Mouse (Mus musculus): Measurements from ENCODE around the gene Snrnp35. TPM values are rescaled to one million over a fixed set of nuclear protein-coding genes. Genes with fewer than 3 reads are reported as not detected.

Gene Snrnp35
- polyA plus RNA-seq (2014; fragmentation: Nextera tagmentation; extraction: Ambion mirVana): 8.5 and 9.0 TPM in 2 replicates

DNA sequence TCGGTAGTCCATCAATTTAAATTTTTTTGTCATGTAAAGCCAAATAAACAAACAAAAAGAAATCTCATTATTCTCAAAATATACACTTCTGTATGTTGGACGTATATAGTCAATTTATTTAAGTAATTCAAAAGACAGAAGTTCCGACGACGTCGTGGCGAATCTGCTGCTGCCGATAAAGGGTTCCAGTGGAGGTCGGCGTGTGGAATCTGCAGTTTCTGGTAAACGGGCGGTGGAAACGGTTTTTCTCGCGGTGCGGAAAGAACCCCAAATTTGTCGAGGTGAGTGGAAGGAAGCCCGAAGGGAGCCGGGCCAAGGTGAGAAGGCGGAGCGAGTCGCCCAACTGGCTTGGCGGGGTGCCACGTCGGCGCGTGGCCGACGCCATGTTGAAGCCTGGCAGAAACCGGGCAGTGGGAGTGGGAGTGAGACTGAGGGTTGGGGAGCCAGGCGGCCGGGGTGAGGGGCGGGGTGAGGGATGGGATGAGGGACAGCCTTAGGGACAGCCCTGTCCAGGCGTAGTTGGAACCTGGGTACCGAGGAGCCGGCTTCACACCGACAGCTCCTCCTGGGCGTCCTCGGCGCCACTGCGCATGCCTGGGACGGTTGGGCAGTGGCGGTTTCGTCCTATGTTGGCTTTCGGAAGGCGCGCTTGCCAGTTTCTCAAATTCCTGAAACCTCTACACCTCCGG, at the start of gene Snrnp35:
Gene Snrnp35 (plus strand): TSS at position 169 of the 689 bp plus-strand sequence.
- ATAC-seq (ENCODE audit: low FRiP score) (peak; percentile 90), DNase-seq (ENCODE audit: low spot score) (peak; percentile 87)
- H3K4me2 ChIP-seq (replicated peaks): peak within 1 kb of the TSS; percentile 74
- H3K27ac ChIP-seq: peak within 1 kb of the TSS; percentile 99
- no peaks in the 10 kb centered on the region for H3K36me3 ChIP-seq (replicated peaks; ENCODE audit: control insufficient read depth, insufficient read depth)
- H3K9ac ChIP-seq: peak within 1 kb of the TSS; percentile 91
- WGBS: under 1% methylated on average over 48 of the region's 48 CpGs
- no peaks in the 10 kb centered on the region for H3K9me3 ChIP-seq (ENCODE audit: control insufficient read depth, low read length)
- H3K27me3 ChIP-seq (ENCODE audit: control insufficient read depth, insufficient read depth, low read length): no peaks in the 10 kb centered on the region
- peak within 1 kb of the TSS; percentile 73 for H3K4me3 ChIP-seq (replicated peaks; ENCODE audit: low read length)
- H3K4me1 ChIP-seq (replicated peaks; ENCODE audit: control insufficient read depth, insufficient read depth, low read length): peaks cover 20% of the 10 kb centered on the region

- Histone ChIP-seq H3K4me3 (replicated peaks; ENCODE audit: low read length) (no peak overlapping the region), H3K9ac (no peak overlapping the region), H3K4me1 (replicated peaks; ENCODE audit: control insufficient read depth, insufficient read depth, low read length) (peaks cover 10% of the 10 kb centered on the region; the same call in 1 of the 2 replicates), H3K27ac (no peak overlapping the region), H3K9me3 (ENCODE audit: control insufficient read depth, low read length) (no peaks in the 10 kb centered on the region), H3K36me3 (replicated peaks; ENCODE audit: control insufficient read depth, insufficient read depth) (no peaks in the 10 kb centered on the region), H3K27me3 (ENCODE audit: control insufficient read depth, insufficient read depth, low read length) (no peaks in the 10 kb centered on the region), H3K4me2 (replicated peaks) (no peak overlapping the region)
- WGBS: 92% methylated on average over 5 of the region's 5 CpGs
- DNase-seq (ENCODE audit: low spot score) (no peak), ATAC-seq (ENCODE audit: low FRiP score) (no peak)
These were observed 44.7 kb upstream of the Snrnp35 start for GRCm38 (mm10) chr5:124438229-124438628.

GRCm38 (mm10) chr5:124438746-124439145, 44.2 kb upstream of the Snrnp35 start:
- ATAC-seq (ENCODE audit: low FRiP score) (no peak), DNase-seq (ENCODE audit: low spot score) (no peak)
- Histone ChIP-seq H3K4me3 (replicated peaks; ENCODE audit: low read length) (no peak overlapping the region), H3K4me1 (replicated peaks; ENCODE audit: control insufficient read depth, insufficient read depth, low read length) (peaks cover 10% of the 10 kb centered on the region; the same call in 1 of the 2 replicates), H3K27me3 (ENCODE audit: control insufficient read depth, insufficient read depth, low read length) (no peaks in the 10 kb centered on the region), H3K27ac (no peak overlapping the region), H3K36me3 (replicated peaks; ENCODE audit: control insufficient read depth, insufficient read depth) (no peaks in the 10 kb centered on the region), H3K4me2 (replicated peaks) (peak overlapping the region; percentile 100), H3K9me3 (ENCODE audit: control insufficient read depth, low read length) (no peaks in the 10 kb centered on the region), H3K9ac (no peak overlapping the region)
- WGBS: 65% methylated on average over 5 of the region's 5 CpGs

GRCm38 (mm10) chr5:124439447-124440093, 43.4 kb upstream of the Snrnp35 start, which contains the start of gene Kmt5a:
Kmt5a (plus strand) TSS chr5:124439930.
- Histone ChIP-seq H3K9ac (peak within 1 kb of the TSS; percentile 61), H3K27ac (peak within 1 kb of the TSS; percentile 60), H3K4me1 (replicated peaks; ENCODE audit: control insufficient read depth, insufficient read depth, low read length) (peaks cover 12% of the 10 kb centered on the region), H3K4me3 (replicated peaks; ENCODE audit: low read length) (peak within 1 kb of the TSS; percentile 67), H3K4me2 (replicated peaks) (peak within 1 kb of the TSS; percentile 100), H3K9me3 (ENCODE audit: control insufficient read depth, low read length) (no peaks in the 10 kb centered on the region), H3K27me3 (ENCODE audit: control insufficient read depth, insufficient read depth, low read length) (no peaks in the 10 kb centered on the region), H3K36me3 (replicated peaks; ENCODE audit: control insufficient read depth, insufficient read depth) (no peaks in the 10 kb centered on the region)
- ATAC-seq (ENCODE audit: low FRiP score) (peak; percentile 98), DNase-seq (ENCODE audit: low spot score) (peak; percentile 94)
- 1% methylated on average over 34 of the region's 34 CpGs for WGBS

- Histone ChIP-seq H3K36me3 (replicated peaks; ENCODE audit: control insufficient read depth, insufficient read depth) (no peaks in the 10 kb centered on the region), H3K27me3 (ENCODE audit: control insufficient read depth, insufficient read depth, low read length) (no peaks in the 10 kb centered on the region), H3K4me3 (replicated peaks; ENCODE audit: low read length) (peak overlapping the region; percentile 67), H3K9ac (peak overlapping the region; percentile 61), H3K4me2 (replicated peaks) (peak overlapping the region; percentile 100), H3K9me3 (ENCODE audit: control insufficient read depth, low read length) (no peaks in the 10 kb centered on the region), H3K4me1 (replicated peaks; ENCODE audit: control insufficient read depth, insufficient read depth, low read length) (peaks cover 16% of the 10 kb centered on the region), H3K27ac (peak overlapping the region; percentile 60)
- DNase-seq (ENCODE audit: low spot score): peak; percentile 52
- WGBS: under 1% methylated on average over 30 of the region's 30 CpGs
- peak; percentile 49 for ATAC-seq (ENCODE audit: low FRiP score)
These were observed 42.7 kb upstream of the Snrnp35 start for GRCm38 (mm10) chr5:124440094-124440701.

- no peak overlapping the region for H3K4me3 ChIP-seq (replicated peaks; ENCODE audit: low read length)
- H3K4me1 ChIP-seq (replicated peaks; ENCODE audit: control insufficient read depth, insufficient read depth, low read length): peaks cover 27% of the 10 kb centered on the region
- H3K27ac ChIP-seq: no peak overlapping the region
- H3K36me3 ChIP-seq (replicated peaks; ENCODE audit: control insufficient read depth, insufficient read depth): peaks cover 6% of the 10 kb centered on the region
- H3K27me3 ChIP-seq (ENCODE audit: control insufficient read depth, insufficient read depth, low read length): no peaks in the 10 kb centered on the region
- WGBS: 91% methylated on average over 2 of the region's 2 CpGs
- no peaks in the 10 kb centered on the region for H3K9me3 ChIP-seq (ENCODE audit: control insufficient read depth, low read length)
- H3K9ac ChIP-seq: no peak overlapping the region
- DNase-seq (ENCODE audit: low spot score) (no peak), ATAC-seq (ENCODE audit: low FRiP score) (no peak)
- H3K4me2 ChIP-seq (replicated peaks): no peak overlapping the region
These were observed 40.3 kb upstream of the Snrnp35 start for GRCm38 (mm10) chr5:124442628-124443027.

- Histone ChIP-seq H3K4me1 (replicated peaks; ENCODE audit: control insufficient read depth, insufficient read depth, low read length) (peaks cover 27% of the 10 kb centered on the region), H3K27me3 (ENCODE audit: control insufficient read depth, insufficient read depth, low read length) (no peaks in the 10 kb centered on the region), H3K4me3 (replicated peaks; ENCODE audit: low read length) (no peak overlapping the region), H3K4me2 (replicated peaks) (peak overlapping the region; percentile 94), H3K27ac (no peak overlapping the region), H3K9ac (no peak overlapping the region), H3K9me3 (ENCODE audit: control insufficient read depth, low read length) (no peaks in the 10 kb centered on the region), H3K36me3 (replicated peaks; ENCODE audit: control insufficient read depth, insufficient read depth) (peaks cover 21% of the 10 kb centered on the region)
- DNase-seq (ENCODE audit: low spot score) (no peak), ATAC-seq (ENCODE audit: low FRiP score) (no peak)
- WGBS: 67% methylated on average over 3 of the region's 3 CpGs
These were observed 38.7 kb upstream of the Snrnp35 start for GRCm38 (mm10) chr5:124444208-124444607.

DNA sequence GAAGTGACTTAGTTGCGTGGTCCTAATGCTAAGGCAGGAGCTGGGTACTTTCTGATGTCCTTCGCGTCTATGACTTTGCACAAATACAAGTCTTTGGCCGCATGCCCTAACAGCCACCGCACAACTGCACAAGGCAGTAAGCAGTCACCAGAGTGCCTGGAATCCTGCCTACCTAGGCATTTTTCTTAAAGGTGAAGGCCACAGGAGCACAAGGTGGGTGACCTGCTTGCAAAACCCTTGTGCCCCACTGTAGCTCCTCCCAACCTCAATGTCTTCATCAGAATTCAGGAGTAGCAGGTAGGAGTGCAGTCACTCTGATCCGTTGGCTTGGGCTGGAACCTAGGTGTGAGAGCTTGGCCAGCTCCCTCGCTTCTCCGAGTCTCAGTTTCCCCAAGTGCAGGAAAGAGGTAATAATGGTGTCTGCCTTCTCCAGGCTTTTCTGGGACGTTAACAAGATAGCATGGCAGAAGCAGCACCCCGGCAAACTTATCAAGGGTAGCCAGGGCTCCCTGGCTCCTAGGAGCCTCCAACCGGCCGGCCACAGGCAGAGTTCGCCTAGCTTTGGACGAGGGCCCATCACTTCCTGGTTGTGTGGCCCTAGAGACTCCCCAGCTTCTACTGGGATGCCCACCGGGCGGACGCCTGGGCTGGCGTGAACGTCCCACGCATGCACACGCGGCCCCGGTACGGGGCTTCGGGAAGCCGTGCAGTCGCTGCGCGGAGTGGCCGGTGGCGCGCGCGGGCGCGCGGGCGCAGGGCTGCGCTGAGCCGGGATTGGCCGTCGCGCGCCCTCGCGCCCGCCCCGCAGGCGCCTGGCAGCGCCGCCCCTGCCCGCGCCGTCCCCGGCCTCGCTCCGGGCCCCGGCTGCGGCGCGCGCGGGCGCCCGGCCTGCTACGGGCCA, 38.0 kb upstream of the Snrnp35 start:
- DNase-seq (ENCODE audit: low spot score): peak; percentile 84
- Histone ChIP-seq H3K9ac (peak overlapping the region; percentile 92), H3K4me1 (replicated peaks; ENCODE audit: control insufficient read depth, insufficient read depth, low read length) (peaks cover 27% of the 10 kb centered on the region), H3K27ac (peak overlapping the region; percentile 84), H3K27me3 (ENCODE audit: control insufficient read depth, insufficient read depth, low read length) (no peaks in the 10 kb centered on the region), H3K4me2 (replicated peaks) (peak overlapping the region; percentile 94), H3K36me3 (replicated peaks; ENCODE audit: control insufficient read depth, insufficient read depth) (peaks cover 28% of the 10 kb centered on the region), H3K9me3 (ENCODE audit: control insufficient read depth, low read length) (no peaks in the 10 kb centered on the region), H3K4me3 (replicated peaks; ENCODE audit: low read length) (peak overlapping the region; percentile 91)
- ATAC-seq (ENCODE audit: low FRiP score): peak; percentile 90
- WGBS: 7% methylated on average over 42 of the region's 66 CpGs

Data from hindbrain, embryonic 14.5 days (tissue).